Mouse (Mus musculus) C2C12 (cell line): ENCODE results near the gene 1700028J19Rik.

Source experiments
- FOSL1 ChIP-seq: IDR thresholded peaks from one replicate; pipeline ENCODE4 v1.8.0; 2011; ENCODE audit warnings: mild to moderate bottlenecking, low read length; ENCODE audit not compliant: poor library complexity, insufficient read depth, severe bottlenecking
- MAX ChIP-seq: IDR thresholded peaks from one replicate; pipeline ENCODE4 v1.6.1; 2011; ENCODE audit warnings: mild to moderate bottlenecking, control low read depth

- TF ChIP-seq MAX (no peak), FOSL1 (no peak)
Observed at GRCm38 (mm10) chr7:44280959-44281358, 34.5 kb upstream of the 1700028J19Rik start.
